Mouse (Mus musculus) ES-Bruce4 (cell line): ENCODE measurements at regions not wholly inside any gene's neighbourhood (a gene's known extent, or its start where the extent isn't known, plus 50 kb on each side); places are given as distances from the start of the nearest gene placed in this dataset.

Experiments used
- CTCF ChIP-seq: IDR thresholded peaks from one replicate; pipeline ENCODE4 v1.8.1; 2011; ENCODE audit warnings: low read depth, low read length
- EP300 ChIP-seq: IDR thresholded peaks from 2 replicates; pipeline ENCODE4 v1.6.1; 2011; ENCODE audit warnings: low read depth, low read length; ENCODE audit not compliant: insufficient read depth
- POLR2A ChIP-seq: IDR thresholded peaks from one replicate; pipeline ENCODE4 v1.8.1; 2011; ENCODE audit warnings: low read length; ENCODE audit not compliant: insufficient read depth

GRCm38 (mm10) chr7:117729067-117729466 is 348.3 kb downstream of the Xylt1 start:
- TF ChIP-seq EP300 (no peak), CTCF (no peak), POLR2A (no peak)
